Mouse (Mus musculus): ENCODE data around the gene Eif3i.

- TF ChIP-seq CTCF (IDR thresholded peaks at IDR 0.05; ENCODE audit: control insufficient read depth, insufficient read depth, insufficient replicate concordance, low read depth, low read length) (no peak), POLR2A (IDR thresholded peaks at IDR 0.05; ENCODE audit: control insufficient read depth, low read depth, low read length) (no peak)
Measured at GRCm38 (mm10) chr4:129573093-129573370, 27.4 kb downstream of the Eif3i start.

Data from testis, adult 2 months (tissue).